Mouse (Mus musculus): ENCODE results near the gene Hoxc4.

Gene Hoxc4

GRCm38 (mm10) chr15:103037579-103037978, 18.8 kb downstream of the Hoxc4 start:
- DNase-seq (ENCODE audit: extremely low read depth, low read depth, low spot score): no peak

- no peak for DNase-seq (ENCODE audit: extremely low read depth, low read depth, low spot score)
These were observed 20.2 kb downstream of the Hoxc4 start for GRCm38 (mm10) chr15:103038701-103039480.

- DNase-seq (ENCODE audit: extremely low read depth, low read depth, low spot score): no peak
These were observed 20.9 kb downstream of the Hoxc4 start for GRCm38 (mm10) chr15:103039609-103040008.

DNA sequence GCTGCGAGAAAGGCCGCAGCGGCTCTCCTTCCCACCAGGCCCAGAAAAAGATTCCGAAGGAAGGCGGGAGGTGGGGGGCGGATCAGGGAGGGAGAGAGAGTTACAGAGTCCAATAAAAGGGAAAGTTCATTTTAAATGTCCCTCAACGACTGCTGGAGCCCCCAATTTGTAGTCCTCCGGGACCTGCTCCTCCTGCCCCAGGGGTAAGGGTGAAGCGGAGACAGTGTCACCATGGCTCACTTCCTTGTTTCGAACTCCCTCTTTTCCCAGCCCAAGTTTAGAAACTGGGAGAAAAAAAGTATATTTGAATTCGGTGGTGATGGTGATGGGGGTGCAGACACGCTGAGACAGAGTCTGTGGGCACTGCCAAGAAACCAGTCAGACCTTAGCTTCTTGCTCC, 21.9 kb downstream of the Hoxc4 start:
- DNase-seq (ENCODE audit: extremely low read depth, low read depth, low spot score): no peak

- DNase-seq (ENCODE audit: extremely low read depth, low read depth, low spot score): no peak
These were observed 22.9 kb downstream of the Hoxc4 start for GRCm38 (mm10) chr15:103041613-103042012.

DNA sequence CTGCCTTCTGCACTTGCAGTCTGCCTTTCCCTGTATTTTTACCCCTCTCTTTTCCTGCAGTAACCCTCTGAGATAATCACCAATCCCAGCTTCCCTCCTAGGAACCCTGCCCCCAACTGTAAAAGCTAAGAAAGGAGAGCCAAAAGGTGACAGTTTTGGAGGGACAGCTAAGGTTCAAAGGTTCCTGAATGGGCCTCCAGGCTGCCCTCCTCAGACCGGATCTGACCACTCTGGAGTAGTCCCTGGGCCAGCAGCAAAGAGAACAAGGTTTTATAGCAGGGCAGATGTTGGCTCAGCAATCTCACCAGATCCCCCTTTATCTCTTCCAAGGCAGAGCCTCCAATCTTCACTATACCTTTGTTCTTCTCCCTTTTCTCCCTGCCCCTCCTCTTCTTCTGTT, 23.5 kb downstream of the Hoxc4 start:
- DNase-seq (ENCODE audit: extremely low read depth, low read depth, low spot score): no peak

DNA sequence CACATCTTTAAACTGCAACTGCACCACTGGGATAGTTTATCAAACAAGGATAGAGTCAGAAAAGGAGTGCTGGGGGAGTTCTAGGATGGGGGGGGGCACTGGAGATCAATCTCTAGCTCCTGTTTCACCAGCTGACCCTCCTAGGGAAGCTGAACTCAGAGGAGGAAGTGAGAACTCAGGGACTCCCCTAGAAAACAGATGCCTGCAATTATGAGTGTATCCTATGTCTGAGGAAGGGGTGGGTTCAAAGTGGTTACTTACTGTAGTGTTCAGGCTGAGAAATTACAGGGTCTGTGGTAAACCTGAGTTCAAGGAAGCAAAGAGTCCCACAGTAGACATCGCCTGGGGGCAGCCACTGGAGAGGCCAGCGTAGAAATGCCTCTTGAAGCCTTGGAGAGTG, 32.9 kb downstream of the Hoxc4 start:
- DNase-seq (ENCODE audit: extremely low read depth, low read depth, low spot score): no peak

DNA sequence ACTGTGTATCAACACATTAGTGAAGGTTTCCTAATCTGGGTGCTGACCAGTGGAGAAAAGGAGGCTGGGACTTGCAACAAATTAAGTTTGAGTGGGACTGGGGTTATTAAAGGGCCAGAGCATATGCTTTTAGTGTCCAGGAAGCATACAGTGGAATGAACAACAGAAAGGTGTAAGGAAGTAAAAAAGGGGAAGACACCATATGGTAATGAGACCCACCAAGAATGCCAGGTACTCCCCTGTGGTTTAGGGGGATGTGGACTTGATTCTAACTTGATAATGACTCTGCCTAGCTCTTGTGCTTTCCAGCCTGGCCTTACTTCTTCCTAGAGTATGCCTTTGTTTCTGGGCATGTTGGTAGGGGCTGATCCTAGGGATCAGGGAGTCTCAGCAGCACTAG, 34.5 kb downstream of the Hoxc4 start:
- no peak for DNase-seq (ENCODE audit: extremely low read depth, low read depth, low spot score)

GRCm38 (mm10) chr15:103056396-103056795, 37.7 kb downstream of the Hoxc4 start:
- no peak for DNase-seq (ENCODE audit: extremely low read depth, low read depth, low spot score)

DNA sequence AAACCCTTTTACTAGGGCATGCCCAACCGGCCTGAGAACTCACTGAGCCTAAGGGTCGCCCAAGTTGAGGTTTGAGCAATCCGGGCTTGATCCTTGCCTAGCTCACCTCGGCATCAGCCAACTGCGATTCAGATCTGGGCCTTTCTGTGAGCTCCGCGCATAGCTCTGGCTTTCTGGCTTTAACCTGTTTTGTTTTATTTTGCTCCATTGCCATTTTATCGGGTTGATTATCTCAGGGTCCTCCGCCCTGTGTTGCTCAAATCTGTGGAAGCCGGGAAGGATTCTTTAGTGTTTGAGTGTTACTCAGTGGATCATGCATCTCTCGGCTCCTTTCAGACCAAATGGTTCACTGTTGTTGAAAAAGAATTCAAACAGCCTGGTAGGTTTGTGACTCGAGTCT, 40.0 kb downstream of the Hoxc4 start:
- no peak for DNase-seq (ENCODE audit: extremely low read depth, low read depth, low spot score)

- DNase-seq (ENCODE audit: extremely low read depth, low read depth, low spot score): no peak
These were observed 40.8 kb downstream of the Hoxc4 start for GRCm38 (mm10) chr15:103059393-103059992.

DNA sequence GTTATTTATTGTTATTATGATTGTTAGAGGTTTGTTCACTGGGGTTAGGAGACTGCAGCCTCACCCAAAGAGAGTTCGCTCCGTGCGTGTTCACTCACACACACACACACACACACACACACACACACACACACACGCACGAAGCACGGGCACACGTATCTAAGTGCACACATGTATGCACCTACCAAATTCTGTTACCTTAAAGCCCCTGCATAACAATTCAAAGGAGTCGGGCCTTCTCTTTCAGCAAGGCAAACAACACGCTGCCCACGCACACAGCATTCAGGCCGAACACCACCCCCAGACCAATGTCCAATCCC, 41.2 kb downstream of the Hoxc4 start:
- DNase-seq (ENCODE audit: extremely low read depth, low read depth, low spot score): no peak

GRCm38 (mm10) chr15:103060341-103061130, 41.8 kb downstream of the Hoxc4 start:
- no peak for DNase-seq (ENCODE audit: extremely low read depth, low read depth, low spot score)

- DNase-seq (ENCODE audit: extremely low read depth, low read depth, low spot score): no peak
These were observed 42.5 kb downstream of the Hoxc4 start for GRCm38 (mm10) chr15:103061131-103061825.

DNA sequence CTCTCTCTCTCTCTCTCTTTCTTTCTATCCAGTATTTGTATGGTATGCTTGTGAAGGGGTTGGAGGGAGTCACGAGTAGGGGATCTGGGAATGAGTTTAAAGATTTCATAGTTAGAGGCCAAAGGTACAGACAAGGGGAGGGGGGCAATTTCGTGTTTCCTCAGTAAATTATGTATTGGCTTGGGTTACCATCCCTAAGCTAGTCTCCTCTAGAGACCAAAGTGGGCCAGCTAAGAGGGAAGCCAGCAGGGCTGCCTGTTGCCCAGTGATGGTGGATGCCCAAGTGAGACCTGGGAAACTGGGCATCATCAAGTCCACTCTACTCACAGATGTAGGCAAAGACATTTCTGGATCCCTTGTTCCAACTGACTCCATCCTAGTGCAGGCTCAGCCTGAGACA, 43.3 kb downstream of the Hoxc4 start:
- no peak for DNase-seq (ENCODE audit: extremely low read depth, low read depth, low spot score)

DNA sequence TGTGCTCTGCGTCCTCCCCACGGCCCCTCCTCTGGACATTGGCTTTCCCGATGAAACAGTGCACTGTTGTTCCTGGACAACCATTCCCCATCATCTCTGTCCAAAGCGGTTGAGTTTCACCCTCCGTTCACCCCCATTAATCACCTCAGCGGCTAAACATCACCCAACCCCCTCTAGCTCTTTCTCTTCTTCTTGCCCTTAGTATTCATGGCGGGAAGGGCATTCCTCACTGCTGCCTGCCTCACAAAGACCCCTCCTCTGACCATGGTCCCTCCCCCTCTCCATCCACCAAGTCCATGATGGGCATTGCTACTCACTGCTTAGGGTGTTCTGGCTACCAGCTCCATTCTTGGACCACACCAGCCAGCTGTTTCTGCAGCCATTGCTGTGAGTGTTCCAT, 46.9 kb downstream of the Hoxc4 start:
- DNase-seq (ENCODE audit: extremely low read depth, low read depth, low spot score): no peak

- DNase-seq (ENCODE audit: extremely low read depth, low read depth, low spot score): no peak
These were observed 49.0 kb downstream of the Hoxc4 start for GRCm38 (mm10) chr15:103067701-103068100.

DNA sequence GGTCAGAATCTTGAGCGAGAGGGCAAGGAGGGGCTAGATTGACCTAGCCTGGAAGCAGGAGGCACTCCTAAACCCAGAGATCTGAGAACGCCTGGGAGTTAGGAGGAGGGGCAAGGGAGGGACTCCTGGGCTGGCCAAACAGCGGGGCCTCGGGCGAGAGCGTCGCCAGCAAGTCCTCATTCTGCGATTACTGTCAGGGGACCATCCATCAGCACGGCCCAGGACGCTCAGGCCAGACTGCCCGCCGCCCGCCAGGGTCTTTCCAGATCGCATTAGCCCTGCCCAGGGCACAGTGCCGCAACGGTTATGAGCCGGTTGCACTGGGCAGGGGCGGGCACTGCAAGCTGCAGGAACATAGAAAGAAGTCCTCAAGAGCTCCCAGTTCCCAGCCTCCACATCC, 50.4 kb downstream of the Hoxc4 start:
- DNase-seq (ENCODE audit: extremely low read depth, low read depth, low spot score): no peak

GRCm38 (mm10) chr15:103071266-103071665, 52.5 kb downstream of the Hoxc4 start:
- DNase-seq (ENCODE audit: extremely low read depth, low read depth, low spot score): no peak

GRCm38 (mm10) chr15:103074663-103075415, 56.1 kb downstream of the Hoxc4 start:
- DNase-seq (ENCODE audit: extremely low read depth, low read depth, low spot score): no peak

DNA sequence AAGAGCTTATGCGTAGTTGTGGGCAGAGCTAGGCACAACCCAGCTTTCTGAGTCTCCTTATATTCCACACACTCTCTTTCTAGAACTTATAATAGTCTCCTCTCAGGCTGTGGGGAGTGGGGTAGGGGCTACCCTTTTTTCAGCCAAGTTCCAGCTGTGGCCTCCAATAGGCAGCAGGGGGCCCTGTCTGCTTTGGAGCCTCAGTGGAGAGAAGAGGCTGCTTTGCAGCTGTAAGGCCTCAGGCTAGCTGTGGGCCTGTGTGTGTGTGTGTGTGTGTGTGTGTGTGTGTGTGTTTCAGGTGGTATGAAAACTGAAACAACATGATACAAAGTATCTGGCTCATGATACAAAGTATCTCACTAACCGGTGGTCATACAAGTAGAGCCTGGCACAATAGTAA, 58.9 kb downstream of the Hoxc4 start:
- DNase-seq (ENCODE audit: extremely low read depth, low read depth, low spot score): no peak
